Mouse (Mus musculus) liver, postnatal 0 days (tissue): ENCODE data around the gene Socs2.

ENCODE experiments used
- CTCF ChIP-seq: sonication (generic); IDR thresholded peaks from 2 replicates; pipeline ENCODE4 v1.5.1; 2016; ENCODE audit warnings: antibody characterized with exemption, low read depth
- EP300 ChIP-seq: IDR thresholded peaks from 2 replicates; pipeline ENCODE4 v1.6.1; 2016; ENCODE audit warnings: antibody characterized with exemption, low read depth, mild to moderate bottlenecking

GRCm38 (mm10) chr10:95392073-95392472, 24.9 kb downstream of the Socs2 start:
- no peak for TF ChIP-seq CTCF
- no peak for TF ChIP-seq EP300
